Mouse (Mus musculus) MEL (cell line): ENCODE data around the gene Gpr34.

Experiments
- BHLHE40 ChIP-seq: IDR thresholded peaks from 2 replicates; pipeline ENCODE4 v1.6.1; 2012; ENCODE audit warnings: low read depth, mild to moderate bottlenecking, inconsistent platforms, low read length, improper control_type of control experiment, borderline replicate concordance
- MAX ChIP-seq: IDR thresholded peaks from 2 replicates; pipeline ENCODE4 v1.6.1; 2011; ENCODE audit warnings: low read length, improper control_type of control experiment
- POLR2AphosphoS2 ChIP-seq: IDR thresholded peaks from 2 replicates; pipeline ENCODE4 v1.6.1; 2011; ENCODE audit warnings: low read length, improper control_type of control experiment

GRCm38 (mm10) chrX:13655005-13655421 lies 23.1 kb downstream of the Gpr34 start:
- TF ChIP-seq BHLHE40 (no peak; the same call in 1 of the 2 replicates), POLR2AphosphoS2 (no peak), MAX (peak; percentile 74; the same call in 1 of the 2 replicates)
